Mouse (Mus musculus): ENCODE measurements at regions not wholly inside any gene's neighbourhood (a gene's known extent, or its start where the extent isn't known, plus 50 kb on each side); places are given as distances from the start of the nearest gene placed in this dataset.
"Not testable (repeated sequence)": the region's sequence is repeated elsewhere in the genome, so short reads cannot be mapped to it uniquely, and the experiment has no call there.

GRCm38 (mm10) chr10:69034390-69035120 is 116.7 kb upstream of the Rhobtb1 start:
- ATAC-seq (ENCODE audit: poor library complexity, severe bottlenecking), result no peak

- not testable (repeated sequence) for ATAC-seq (ENCODE audit: poor library complexity, severe bottlenecking)
These were observed 115.7 kb upstream of the Rhobtb1 start for GRCm38 (mm10) chr10:69035536-69035935.

- no peak for ATAC-seq (ENCODE audit: poor library complexity, severe bottlenecking)
These were observed 115.1 kb upstream of the Rhobtb1 start for GRCm38 (mm10) chr10:69036096-69036495.

- ATAC-seq (ENCODE audit: poor library complexity, severe bottlenecking), result no peak
These were observed 107.0 kb upstream of the Rhobtb1 start for GRCm38 (mm10) chr10:69044171-69044651.

- ATAC-seq (ENCODE audit: poor library complexity, severe bottlenecking), result no peak
These were observed 106.0 kb upstream of the Rhobtb1 start for GRCm38 (mm10) chr10:69045275-69045674.

GRCm38 (mm10) chr10:69046008-69046555 is 105.2 kb upstream of the Rhobtb1 start:
- no peak for ATAC-seq (ENCODE audit: poor library complexity, severe bottlenecking)

- no peak for ATAC-seq (ENCODE audit: poor library complexity, severe bottlenecking)
These were observed 73.2 kb upstream of the Rhobtb1 start for GRCm38 (mm10) chr10:69078008-69078407.

- ATAC-seq (ENCODE audit: poor library complexity, severe bottlenecking), result no peak
These were observed 65.0 kb upstream of the Rhobtb1 start for GRCm38 (mm10) chr10:69086184-69086583.

- ATAC-seq (ENCODE audit: poor library complexity, severe bottlenecking), result peak; percentile 74
These were observed 59.4 kb upstream of the Rhobtb1 start for GRCm38 (mm10) chr10:69091872-69092271.

- ATAC-seq (ENCODE audit: poor library complexity, severe bottlenecking), result no peak
These were observed 51.2 kb upstream of the Rhobtb1 start for GRCm38 (mm10) chr10:69100021-69100420.

GRCm38 (mm10) chr10:69100742-69101141 is 50.5 kb upstream of the Rhobtb1 start:
- ATAC-seq (ENCODE audit: poor library complexity, severe bottlenecking), result not testable (repeated sequence)

All from megakaryocyte, adult 5-6 weeks (primary cell).